Mouse (Mus musculus) naive thymus-derived CD4-positive, alpha-beta T cell, adult 2 months (primary cell): ENCODE measurements around the gene Cd207.
"Not testable (repeated sequence)": the region's sequence is repeated elsewhere in the genome, so short reads cannot be mapped to it uniquely, and the experiment has no call there.

Experiments used
- DNase-seq: peaks from one replicate; pipeline ENCODE4 v3.0.0-alpha.2; 2011; ENCODE audit warnings: low read depth

The Cd207 gene

GRCm38 (mm10) chr6:83697932-83698331 is 20.3 kb upstream of the Cd207 start:
- DNase-seq, result no peak

GRCm38 (mm10) chr6:83696684-83697083 is 19.0 kb upstream of the Cd207 start:
- no peak for DNase-seq

- DNase-seq, result no peak
Measured at GRCm38 (mm10) chr6:83695731-83696130, 18.1 kb upstream of the Cd207 start.

- peak; percentile 79 for DNase-seq
Measured at GRCm38 (mm10) chr6:83693835-83694234, 16.2 kb upstream of the Cd207 start.

- DNase-seq, result no peak
Measured at GRCm38 (mm10) chr6:83692962-83693361, 15.3 kb upstream of the Cd207 start.

GRCm38 (mm10) chr6:83690936-83691335 is 13.3 kb upstream of the Cd207 start:
- no peak for DNase-seq

GRCm38 (mm10) chr6:83690277-83690676 is 12.6 kb upstream of the Cd207 start:
- peak; percentile 57 for DNase-seq

GRCm38 (mm10) chr6:83689374-83689773 is 11.7 kb upstream of the Cd207 start:
- no peak for DNase-seq

DNA sequence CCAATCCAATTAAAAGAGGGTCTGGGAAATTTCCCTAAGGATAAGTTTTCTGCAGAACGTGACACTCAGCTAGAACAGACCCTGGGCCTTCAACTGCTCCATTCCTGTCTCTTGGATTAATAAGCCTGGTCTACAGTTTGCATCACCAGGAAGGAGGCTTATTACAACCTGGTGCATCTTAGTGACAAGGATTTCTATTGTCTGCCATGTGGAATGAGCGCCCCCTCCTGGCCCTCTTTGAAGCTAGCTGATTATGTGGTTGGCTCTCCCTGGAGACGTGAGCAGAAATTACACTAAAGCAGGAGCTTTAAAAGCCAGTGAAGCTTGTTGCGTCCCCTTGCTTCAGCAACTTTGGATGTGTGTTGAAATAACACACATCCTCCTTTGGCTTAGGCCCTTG is 4.3 kb downstream of the Cd207 start:
- DNase-seq, result peak; percentile 78

GRCm38 (mm10) chr6:83665009-83665408 is 12.6 kb downstream of the Cd207 start:
- no peak for DNase-seq

GRCm38 (mm10) chr6:83660821-83661220 is 16.8 kb downstream of the Cd207 start:
- peak; percentile 33 for DNase-seq

GRCm38 (mm10) chr6:83656087-83656486 is 21.6 kb downstream of the Cd207 start, which contains the start of gene Clec4f:
TSS of gene Clec4f (minus strand) at chr6:83656187.
- DNase-seq, result no peak

DNA sequence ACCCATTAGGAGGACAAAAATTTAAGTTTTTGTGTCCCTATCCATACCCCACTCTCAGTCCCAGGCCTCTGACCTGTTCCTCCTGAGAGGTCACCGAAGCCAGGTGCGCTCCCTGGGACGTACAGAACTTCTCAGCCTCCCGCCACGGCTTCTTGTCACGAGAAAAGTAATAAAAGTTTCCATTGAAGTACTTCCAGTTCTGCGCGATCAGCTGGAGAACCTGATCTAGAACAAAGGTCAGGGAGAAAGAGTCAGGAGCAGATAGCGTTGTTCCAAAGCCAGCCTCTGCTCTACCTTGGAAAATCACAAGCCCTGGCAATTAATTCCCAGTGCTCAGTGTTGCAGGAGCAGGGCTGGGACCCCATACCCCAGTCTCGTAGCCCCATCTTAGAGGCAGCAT is 30.9 kb downstream of the Cd207 start:
- DNase-seq, result no peak

GRCm38 (mm10) chr6:83635329-83635728 is 42.3 kb downstream of the Cd207 start:
- DNase-seq, result no peak

DNA sequence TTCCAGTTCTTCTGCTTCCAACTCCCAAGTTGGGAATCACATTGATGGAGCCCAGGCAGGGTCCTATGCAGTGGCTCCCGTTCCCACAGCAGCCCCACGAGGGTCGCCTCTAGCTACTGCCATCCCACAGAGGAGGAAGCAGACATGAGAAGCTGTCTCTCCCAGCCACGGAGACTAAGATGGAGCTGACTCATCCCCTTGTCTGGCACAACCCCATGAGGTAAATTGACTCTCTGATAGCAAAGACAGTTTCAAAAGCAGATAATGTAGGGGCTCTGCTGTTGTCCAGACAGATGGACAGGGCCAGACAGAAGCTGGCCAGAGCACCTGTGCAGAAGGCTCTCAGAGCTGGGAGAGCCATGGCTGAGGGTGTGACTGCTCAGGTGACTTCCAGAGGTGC is 43.0 kb downstream of the Cd207 start:
- not testable (repeated sequence) for DNase-seq

- DNase-seq, result not testable (repeated sequence)
Measured at GRCm38 (mm10) chr6:83634106-83634505, 43.6 kb downstream of the Cd207 start.

DNA sequence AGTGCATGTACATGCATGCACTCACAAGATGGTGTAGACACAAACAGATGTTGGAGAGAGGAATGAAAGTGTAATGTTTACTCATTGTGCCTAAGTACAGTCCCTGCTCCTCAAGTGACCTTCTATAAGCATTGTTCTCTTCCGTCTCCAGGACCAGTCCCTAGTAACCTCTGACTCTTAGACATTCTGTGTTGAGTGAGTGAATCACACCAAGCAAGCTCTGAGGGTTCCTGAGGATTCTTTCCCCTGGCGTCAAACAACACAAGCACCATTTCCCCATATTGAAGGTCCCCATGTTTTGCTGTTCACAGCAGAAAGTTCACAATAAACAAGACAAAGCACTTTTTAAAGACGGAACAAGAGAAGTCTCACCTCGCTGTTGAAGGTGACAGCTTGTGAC is 45.8 kb downstream of the Cd207 start:
- no peak for DNase-seq

- DNase-seq, result no peak
Measured at GRCm38 (mm10) chr6:83626781-83627180, 50.9 kb downstream of the Cd207 start.
